Mouse (Mus musculus): Measurements from ENCODE around the gene Prr23a1. TPM values are rescaled to one million over a fixed set of nuclear protein-coding genes. Genes with fewer than 3 reads are reported as not detected.
"Not testable (repeated sequence)": the region's sequence is repeated elsewhere in the genome, so short reads cannot be mapped to it uniquely, and the experiment has no call there.

Prr23a1 gene
- not detected in 2 replicates for polyA plus RNA-seq (2015; fragmentation: Nextera tagmentation; extraction: Ambion mirVana)

DNA sequence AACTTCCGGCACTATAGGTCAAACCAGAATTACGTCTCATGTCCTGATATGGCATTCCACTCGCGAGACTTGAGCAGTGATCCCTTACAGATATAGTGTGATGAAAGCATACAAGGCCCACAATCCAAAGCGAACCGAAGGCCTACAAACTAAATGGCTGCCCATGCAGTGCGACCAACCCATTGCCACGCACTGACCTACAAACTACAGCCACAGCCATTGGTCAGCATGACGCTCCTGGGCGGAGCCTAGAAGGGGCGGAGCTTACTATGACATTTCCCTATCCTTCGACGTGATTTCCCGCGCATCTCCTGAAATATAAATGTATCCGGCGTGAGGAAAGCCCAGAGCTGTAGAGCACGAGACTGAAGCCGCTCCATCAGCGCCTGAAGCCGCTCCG, at the start of gene Prr23a1:
Prr23a1 (plus strand) TSS at position 387 of the 400 bp plus-strand sequence.
- H3K9ac ChIP-seq = no peak within 1 kb of the TSS
- no peaks in the 10 kb centered on the region for H3K4me1 ChIP-seq (replicated peaks)
- no peak within 1 kb of the TSS for H3K4me3 ChIP-seq (replicated peaks)
- no peaks in the 10 kb centered on the region for H3K36me3 ChIP-seq
- peak within 1 kb of the TSS; percentile 28; the same call in 1 of the 2 replicates for H3K4me2 ChIP-seq (replicated peaks)
- no peaks in the 10 kb centered on the region for H3K9me3 ChIP-seq
- H3K27me3 ChIP-seq (replicated peaks) = no peaks in the 10 kb centered on the region
- no peak within 1 kb of the TSS for H3K27ac ChIP-seq
- 60% methylated on average over 22 of the region's 22 CpGs for WGBS
- ATAC-seq = no peak

DNA sequence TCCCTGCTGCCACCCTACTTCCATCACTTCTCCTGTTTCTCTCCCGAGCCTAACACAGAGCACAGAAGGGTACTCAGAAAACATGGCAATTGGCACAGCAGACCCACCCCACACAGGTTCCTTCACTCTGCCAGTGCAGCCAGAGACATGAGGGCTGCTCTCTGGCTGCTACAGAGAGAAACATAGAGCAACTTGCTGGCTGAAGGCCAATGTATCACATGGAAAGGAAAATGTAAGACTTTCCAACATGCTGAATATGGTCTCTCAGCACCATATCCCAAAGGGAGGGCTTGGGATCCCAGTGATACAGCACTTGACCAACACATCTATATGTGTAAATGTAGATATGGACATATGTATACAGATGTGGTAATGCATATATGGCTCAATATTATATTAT, 43.3 kb upstream of the Prr23a1 start:
- Histone ChIP-seq H3K9ac (no peak overlapping the region), H3K27ac (no peak overlapping the region), H3K36me3 (no peaks in the 10 kb centered on the region), H3K9me3 (no peaks in the 10 kb centered on the region), H3K4me2 (replicated peaks) (no peak overlapping the region), H3K4me3 (replicated peaks) (no peak overlapping the region), H3K27me3 (replicated peaks) (no peaks in the 10 kb centered on the region), H3K4me1 (replicated peaks) (no peaks in the 10 kb centered on the region)
- WGBS = 70% methylated on average over 1 of the region's 1 CpGs
- no peak for ATAC-seq

DNA sequence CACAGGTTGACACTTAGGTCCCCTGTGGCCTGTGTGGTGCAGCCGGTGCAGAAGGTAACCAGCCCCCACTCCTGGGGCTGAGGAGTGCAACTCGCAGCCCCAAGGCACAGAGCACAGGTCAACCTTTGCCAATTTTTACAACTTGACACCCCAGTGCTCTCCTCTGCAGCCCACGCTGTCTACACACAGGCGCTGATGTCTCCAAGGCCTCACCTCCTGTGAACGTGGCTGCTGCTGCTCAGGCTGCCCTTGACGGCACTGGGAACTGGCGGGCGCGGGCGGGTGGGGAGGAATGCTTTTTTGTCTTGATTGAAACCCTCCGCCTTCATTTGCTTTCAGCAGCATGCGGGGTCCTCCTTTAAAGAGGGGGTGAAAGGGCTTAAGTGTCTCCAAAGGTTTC, 38.3 kb upstream of the Prr23a1 start:
- H3K4me2 ChIP-seq (replicated peaks) = no peak overlapping the region
- no peaks in the 10 kb centered on the region for H3K9me3 ChIP-seq
- WGBS = 65% methylated on average over 12 of the region's 12 CpGs
- no peak overlapping the region for H3K9ac ChIP-seq
- no peak overlapping the region for H3K27ac ChIP-seq
- H3K4me1 ChIP-seq (replicated peaks) = no peaks in the 10 kb centered on the region
- H3K4me3 ChIP-seq (replicated peaks) = no peak overlapping the region
- ATAC-seq = no peak
- no peaks in the 10 kb centered on the region for H3K27me3 ChIP-seq (replicated peaks)
- H3K36me3 ChIP-seq = no peaks in the 10 kb centered on the region

DNA sequence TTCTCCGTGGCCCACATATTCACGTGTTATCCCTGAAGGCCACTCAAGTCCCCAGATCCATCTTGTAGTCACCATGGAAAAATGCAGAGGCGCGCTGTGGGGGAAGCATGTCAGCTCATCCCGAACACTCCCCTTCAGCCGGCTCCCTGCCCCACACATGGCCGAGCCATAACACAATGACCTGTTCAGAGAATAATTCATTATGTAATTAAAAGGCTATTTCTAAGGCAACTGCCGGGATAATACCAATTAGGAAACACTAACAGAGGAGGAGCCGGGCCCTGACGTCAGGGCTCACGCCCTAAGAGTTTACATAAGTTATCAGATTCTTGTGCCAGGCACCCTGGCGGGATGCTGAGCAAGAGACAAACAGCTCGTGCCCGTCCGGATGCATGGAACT, 36.8 kb upstream of the Prr23a1 start:
- Histone ChIP-seq H3K4me3 (replicated peaks) (no peak overlapping the region), H3K27me3 (replicated peaks) (no peaks in the 10 kb centered on the region)

DNA sequence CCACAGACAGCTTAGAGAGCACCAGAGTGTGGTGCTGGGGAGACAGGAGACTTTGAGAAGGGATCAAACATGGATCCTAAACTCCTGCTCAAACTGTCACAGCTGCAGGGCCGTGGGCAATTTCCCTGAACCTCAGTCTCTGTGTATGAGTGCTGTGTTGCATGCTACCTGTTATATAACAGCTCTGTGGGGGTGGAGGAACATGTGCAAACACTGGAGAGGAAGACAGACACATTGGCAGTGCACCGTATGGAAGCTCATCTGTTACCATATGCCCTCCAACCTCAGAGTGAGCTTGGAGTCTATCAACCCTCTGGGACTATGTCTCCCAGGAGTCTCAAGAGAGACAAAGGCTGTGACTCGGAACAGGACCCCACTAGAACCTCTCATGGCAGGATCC, 36.4 kb upstream of the Prr23a1 start:
- H3K9me3 ChIP-seq = no peaks in the 10 kb centered on the region
- no peak overlapping the region for H3K4me3 ChIP-seq (replicated peaks)
- WGBS = 67% methylated on average over 3 of the region's 3 CpGs
- H3K4me1 ChIP-seq (replicated peaks) = no peaks in the 10 kb centered on the region
- no peak overlapping the region for H3K27ac ChIP-seq
- no peaks in the 10 kb centered on the region for H3K36me3 ChIP-seq
- no peak overlapping the region for H3K9ac ChIP-seq
- no peak for ATAC-seq
- no peak overlapping the region for H3K4me2 ChIP-seq (replicated peaks)
- H3K27me3 ChIP-seq (replicated peaks) = no peaks in the 10 kb centered on the region

More for the DNA sequence above, 36.8 kb upstream of the Prr23a1 start:
- no peaks in the 10 kb centered on the region for H3K9me3 ChIP-seq
- no peak overlapping the region for H3K27ac ChIP-seq
- 63% methylated on average over 15 of the region's 15 CpGs for WGBS
- H3K36me3 ChIP-seq = no peaks in the 10 kb centered on the region
- no peak overlapping the region for H3K9ac ChIP-seq
- H3K4me2 ChIP-seq (replicated peaks) = no peak overlapping the region
- no peak for ATAC-seq
- H3K4me1 ChIP-seq (replicated peaks) = no peaks in the 10 kb centered on the region

DNA sequence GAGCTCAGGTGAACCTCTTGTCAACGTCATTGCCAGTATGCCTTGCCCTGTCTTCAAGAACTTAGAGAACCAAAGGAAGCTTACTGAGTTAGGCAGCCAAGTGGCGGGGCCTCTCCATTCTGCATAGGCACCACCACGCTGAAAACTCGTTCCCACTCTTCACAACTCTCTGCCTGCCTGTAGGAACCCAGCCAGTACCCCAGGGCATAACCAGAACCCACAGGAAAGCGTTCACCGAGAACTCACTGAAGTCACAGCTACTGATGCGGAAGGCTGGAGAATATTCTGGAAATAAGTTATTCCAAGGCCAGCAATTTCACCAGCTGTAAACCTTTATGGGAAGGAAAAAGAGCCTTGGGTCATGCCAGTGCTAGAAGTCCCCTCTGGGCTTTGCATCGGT, 34.7 kb upstream of the Prr23a1 start:
- 88% methylated on average over 8 of the region's 8 CpGs for WGBS
- Histone ChIP-seq H3K9ac (no peak overlapping the region), H3K36me3 (no peaks in the 10 kb centered on the region), H3K4me3 (replicated peaks) (no peak overlapping the region), H3K4me2 (replicated peaks) (no peak overlapping the region), H3K9me3 (no peaks in the 10 kb centered on the region), H3K4me1 (replicated peaks) (no peaks in the 10 kb centered on the region), H3K27ac (no peak overlapping the region), H3K27me3 (replicated peaks) (no peaks in the 10 kb centered on the region)
- ATAC-seq = no peak

DNA sequence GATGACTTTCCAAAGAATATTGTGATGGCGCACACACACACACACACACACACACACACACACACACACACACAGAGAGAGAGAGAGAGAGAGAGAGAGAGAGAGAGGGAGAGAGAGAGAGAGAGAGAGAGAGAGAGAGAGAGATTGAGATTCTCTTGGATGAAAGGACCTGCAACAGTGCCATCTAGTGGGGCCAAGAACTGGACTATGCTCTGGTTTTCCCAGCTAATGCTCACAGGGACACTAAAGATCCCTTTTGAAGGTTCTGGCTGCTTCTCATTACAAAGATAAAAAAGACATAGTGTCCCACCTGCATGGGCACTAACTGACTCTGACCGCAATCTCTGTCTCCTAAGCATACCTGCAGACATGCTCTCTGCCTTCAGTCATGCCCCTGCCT, 32.8 kb upstream of the Prr23a1 start:
- H3K27ac ChIP-seq; H3K9ac ChIP-seq; H3K36me3 ChIP-seq; H3K9me3 ChIP-seq; H3K4me1 ChIP-seq (replicated peaks); H3K4me3 ChIP-seq (replicated peaks); H3K27me3 ChIP-seq (replicated peaks); H3K4me2 ChIP-seq (replicated peaks); ATAC-seq: not testable (repeated sequence)
- 57% methylated on average over 2 of the region's 2 CpGs for WGBS

DNA sequence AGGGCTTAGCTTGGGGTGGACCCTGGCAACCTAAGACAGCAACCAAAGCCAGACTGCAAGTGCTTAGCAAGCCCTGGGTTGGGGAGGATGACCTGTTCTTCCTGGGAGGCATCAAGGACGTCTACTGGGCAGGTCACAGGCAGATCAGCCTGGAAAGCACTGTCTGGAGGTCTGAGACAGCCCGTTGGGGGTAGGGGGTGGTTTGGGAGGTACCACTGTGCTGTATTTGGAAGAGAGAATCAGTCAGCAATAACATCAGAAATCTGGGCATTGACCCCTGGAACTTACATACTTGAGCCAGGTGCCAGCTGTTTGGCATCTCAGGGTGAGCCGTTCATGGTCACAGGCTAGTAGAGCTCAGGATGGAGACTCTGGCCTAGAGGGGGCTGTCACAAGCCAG, 26.2 kb upstream of the Prr23a1 start:
- no peak for ATAC-seq
- H3K4me2 ChIP-seq (replicated peaks) = no peak overlapping the region
- no peak overlapping the region for H3K27ac ChIP-seq
- 69% methylated on average over 3 of the region's 3 CpGs for WGBS
- no peaks in the 10 kb centered on the region for H3K27me3 ChIP-seq (replicated peaks)
- no peak overlapping the region for H3K4me3 ChIP-seq (replicated peaks)
- no peak overlapping the region for H3K9ac ChIP-seq
- no peaks in the 10 kb centered on the region for H3K4me1 ChIP-seq (replicated peaks)
- no peaks in the 10 kb centered on the region for H3K36me3 ChIP-seq
- H3K9me3 ChIP-seq = no peaks in the 10 kb centered on the region

DNA sequence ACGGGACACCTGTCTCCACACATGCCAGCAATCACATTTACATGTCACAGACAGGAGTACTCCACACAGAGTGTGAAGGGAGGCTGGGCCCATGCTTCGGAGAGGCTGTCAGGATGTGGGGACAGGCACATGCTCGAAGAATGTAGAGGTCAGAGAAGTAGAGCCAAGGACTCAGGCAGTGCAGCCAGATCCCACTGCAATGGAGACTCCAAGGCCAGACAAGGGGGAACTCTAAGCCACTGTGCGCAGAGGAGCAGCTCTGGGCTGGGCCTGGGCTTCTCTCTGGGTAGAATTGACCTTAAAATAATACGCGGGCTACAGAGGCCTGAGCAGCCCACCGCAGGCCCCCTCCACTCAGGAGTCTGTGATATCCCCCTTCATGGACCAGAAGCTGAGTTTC, 24.7 kb upstream of the Prr23a1 start:
- no peaks in the 10 kb centered on the region for H3K9me3 ChIP-seq
- H3K4me2 ChIP-seq (replicated peaks) = no peak overlapping the region
- H3K27ac ChIP-seq = no peak overlapping the region
- WGBS = 79% methylated on average over 7 of the region's 7 CpGs
- H3K27me3 ChIP-seq (replicated peaks) = no peaks in the 10 kb centered on the region
- H3K4me3 ChIP-seq (replicated peaks) = no peak overlapping the region
- no peaks in the 10 kb centered on the region for H3K36me3 ChIP-seq
- H3K9ac ChIP-seq = no peak overlapping the region
- no peaks in the 10 kb centered on the region for H3K4me1 ChIP-seq (replicated peaks)
- ATAC-seq = no peak

DNA sequence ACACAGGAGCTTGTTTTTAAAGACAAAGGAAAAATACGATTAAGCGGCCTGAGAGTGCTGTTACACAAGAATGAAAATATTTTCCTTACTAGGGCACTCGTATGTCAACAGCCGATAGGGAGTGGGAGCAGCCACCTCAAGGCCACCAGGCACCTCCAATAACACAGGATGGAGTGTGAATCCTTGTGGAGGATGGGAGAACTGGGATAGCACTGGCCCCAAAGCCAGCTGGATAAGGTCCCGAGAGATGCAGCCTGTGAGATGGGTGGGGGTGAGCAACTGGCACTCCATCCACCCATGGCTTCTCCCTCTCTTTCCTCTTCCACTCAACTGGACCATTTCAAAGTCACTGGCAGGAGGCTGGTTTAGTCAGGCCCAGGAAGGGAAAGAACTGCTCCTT, 23.3 kb upstream of the Prr23a1 start:
- Histone ChIP-seq H3K27ac (no peak overlapping the region), H3K9me3 (no peaks in the 10 kb centered on the region), H3K9ac (no peak overlapping the region), H3K4me2 (replicated peaks) (no peak overlapping the region), H3K36me3 (no peaks in the 10 kb centered on the region), H3K4me1 (replicated peaks) (no peaks in the 10 kb centered on the region), H3K4me3 (replicated peaks) (no peak overlapping the region), H3K27me3 (replicated peaks) (no peaks in the 10 kb centered on the region)
- 75% methylated on average over 5 of the region's 5 CpGs for WGBS
- ATAC-seq = no peak

DNA sequence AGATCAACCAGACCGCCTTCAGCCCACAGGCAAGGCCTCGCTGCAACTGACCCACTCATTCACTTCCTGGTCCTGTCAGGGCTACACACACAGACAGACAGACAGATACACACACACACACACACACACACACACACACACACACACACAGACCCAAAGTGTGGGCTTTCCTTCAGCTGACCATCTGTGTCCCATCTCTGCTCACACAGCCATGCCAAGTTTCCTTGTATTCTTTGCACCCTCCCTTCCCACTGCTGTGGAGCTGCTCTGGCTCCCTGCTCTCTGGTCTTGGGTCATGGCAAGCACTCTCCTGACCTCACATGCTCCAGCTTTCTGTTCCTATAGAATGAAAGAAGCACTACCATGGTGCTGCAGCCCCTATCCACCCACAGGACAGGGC, 22.8 kb upstream of the Prr23a1 start:
- Histone ChIP-seq H3K4me1 (replicated peaks) (no peaks in the 10 kb centered on the region), H3K27ac (no peak overlapping the region), H3K9ac (no peak overlapping the region), H3K9me3 (no peaks in the 10 kb centered on the region), H3K4me3 (replicated peaks) (no peak overlapping the region), H3K27me3 (replicated peaks) (no peaks in the 10 kb centered on the region), H3K4me2 (replicated peaks) (no peak overlapping the region), H3K36me3 (no peaks in the 10 kb centered on the region)
- ATAC-seq = no peak
- 86% methylated on average over 2 of the region's 2 CpGs for WGBS

DNA sequence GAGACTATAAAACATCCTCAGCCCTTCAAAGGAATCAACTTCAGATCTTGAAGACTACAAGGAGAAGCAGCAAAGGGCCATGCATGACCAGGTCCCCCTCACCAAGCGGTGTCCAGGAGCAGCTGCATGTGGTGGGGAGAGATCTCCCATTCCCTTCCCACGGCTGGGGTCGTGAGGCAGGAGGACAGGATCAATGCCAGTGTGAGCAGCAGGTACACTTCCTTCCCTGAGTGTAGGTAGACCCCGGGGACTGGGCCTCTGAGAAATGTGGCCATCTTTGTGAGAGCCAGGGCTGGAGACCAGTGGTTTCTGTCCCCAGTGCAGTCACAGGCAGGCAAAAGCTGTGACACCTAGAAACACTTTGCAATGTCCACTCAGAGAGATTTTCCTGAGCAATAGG, 21.8 kb upstream of the Prr23a1 start:
- no peaks in the 10 kb centered on the region for H3K4me1 ChIP-seq (replicated peaks)
- WGBS = 88% methylated on average over 4 of the region's 4 CpGs
- no peak overlapping the region for H3K4me3 ChIP-seq (replicated peaks)
- H3K36me3 ChIP-seq = no peaks in the 10 kb centered on the region
- ATAC-seq = no peak
- H3K4me2 ChIP-seq (replicated peaks) = no peak overlapping the region
- no peak overlapping the region for H3K27ac ChIP-seq
- no peak overlapping the region for H3K9ac ChIP-seq
- no peaks in the 10 kb centered on the region for H3K27me3 ChIP-seq (replicated peaks)
- H3K9me3 ChIP-seq = no peaks in the 10 kb centered on the region

DNA sequence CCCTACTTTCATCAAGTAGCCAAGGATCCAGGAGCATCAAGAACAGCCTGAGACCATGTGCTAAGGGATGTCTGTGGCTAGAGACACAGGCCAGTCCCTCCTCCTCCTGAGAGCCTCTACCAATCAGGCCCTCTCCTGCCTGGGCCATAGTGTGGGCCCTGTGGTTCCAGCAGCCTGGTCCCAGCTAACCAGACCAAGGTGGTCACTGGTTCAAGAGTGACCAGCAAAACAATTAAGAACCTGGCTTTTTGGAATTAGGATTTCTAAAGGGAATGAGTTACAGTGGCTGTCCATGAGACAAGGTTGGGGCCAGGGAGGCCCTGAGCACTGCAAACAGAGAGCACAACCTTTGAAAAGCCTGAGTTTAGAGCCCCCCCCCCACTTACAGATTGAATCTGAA, 21.2 kb upstream of the Prr23a1 start:
- ATAC-seq = no peak

DNA sequence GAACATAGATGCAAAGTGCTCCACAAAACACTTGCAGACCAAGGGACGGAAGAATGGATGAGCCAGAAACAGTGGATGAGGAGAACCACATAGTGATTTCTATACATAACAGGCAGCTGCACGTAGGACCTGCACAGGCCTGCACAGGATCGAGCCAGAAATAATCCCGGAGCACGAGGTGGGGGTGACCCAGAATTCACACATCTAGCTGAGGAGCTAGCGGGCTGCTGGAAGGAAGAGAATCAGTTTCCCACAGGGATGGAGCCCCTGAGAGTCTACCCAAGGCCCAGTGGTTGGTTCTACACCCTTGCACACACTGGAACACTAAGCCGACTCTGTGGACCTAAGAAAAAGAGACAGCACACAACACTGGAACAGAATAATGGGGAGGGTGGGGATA, 18.5 kb upstream of the Prr23a1 start:
- H3K4me1 ChIP-seq (replicated peaks) = no peaks in the 10 kb centered on the region
- ATAC-seq = no peak
- WGBS = 91% methylated on average over 7 of the region's 7 CpGs
- no peaks in the 10 kb centered on the region for H3K27me3 ChIP-seq (replicated peaks)
- H3K4me2 ChIP-seq (replicated peaks) = no peak overlapping the region
- no peak overlapping the region for H3K9ac ChIP-seq
- H3K9me3 ChIP-seq = no peaks in the 10 kb centered on the region
- no peak overlapping the region for H3K4me3 ChIP-seq (replicated peaks)
- no peaks in the 10 kb centered on the region for H3K36me3 ChIP-seq
- H3K27ac ChIP-seq = no peak overlapping the region

More for the DNA sequence above, 21.2 kb upstream of the Prr23a1 start:
- Histone ChIP-seq H3K27me3 (replicated peaks) (no peaks in the 10 kb centered on the region), H3K4me2 (replicated peaks) (no peak overlapping the region), H3K36me3 (no peaks in the 10 kb centered on the region), H3K4me3 (replicated peaks) (no peak overlapping the region), H3K27ac (no peak overlapping the region), H3K9me3 (no peaks in the 10 kb centered on the region), H3K4me1 (replicated peaks) (no peaks in the 10 kb centered on the region), H3K9ac (no peak overlapping the region)
